Mouse (Mus musculus) stomach, postnatal 0 days (tissue): Measurements from ENCODE around the gene Grcc10. TPM values are rescaled to one million over a fixed set of nuclear protein-coding genes. Genes with fewer than 3 reads are reported as not detected.
A peak's percentile ranks its signal among the peaks of the same experiment; 100 is the strongest.

Experiments
- ATAC-seq: fragments of 200-750 bp; cut with Nextera tagmentation; 2 replicates; pipeline ENCODE4 v1.8.0; 2017; ENCODE audit not compliant: low FRiP score, low TSS enrichment
- DNase-seq: peaks from one replicate; pipeline ENCODE4 v3.0.0-alpha.2; 2016; ENCODE audit warnings: low spot score
- H3K27ac ChIP-seq: fragments of 300-500 bp; sonication (generic); replicated peaks from 2 replicates; pipeline ENCODE4 v1.5.1; 2014; ENCODE audit warnings: mild to moderate bottlenecking, control low read depth
- H3K27me3 ChIP-seq: fragments of 300-500 bp; sonication (generic); 2 replicates; pipeline ENCODE4 v1.6.1; 2014; ENCODE audit warnings: low read length; ENCODE audit not compliant: control insufficient read depth, insufficient read depth
- H3K36me3 ChIP-seq: fragments of 300-500 bp; sonication (generic); 2 replicates; pipeline ENCODE4 v1.6.1; 2014; ENCODE audit warnings: low read length, mixed read lengths; ENCODE audit not compliant: control insufficient read depth, insufficient read depth
- H3K4me1 ChIP-seq: fragments of 300-500 bp; sonication (generic); replicated peaks from 2 replicates; pipeline ENCODE4 v1.6.1; 2014; ENCODE audit warnings: antibody characterized with exemption; ENCODE audit not compliant: control insufficient read depth, insufficient read depth
- H3K4me2 ChIP-seq: fragments of 300-500 bp; sonication (generic); replicated peaks from 2 replicates; pipeline ENCODE4 v1.6.1; 2014; ENCODE audit warnings: low read depth, mild to moderate bottlenecking, control low read depth, moderate library complexity
- H3K4me3 ChIP-seq: fragments of 300-500 bp; sonication (generic); 2 replicates; pipeline ENCODE4 v1.5.1; 2014; ENCODE audit warnings: low read depth, low read length, control low read depth
- H3K9ac ChIP-seq: fragments of 300-500 bp; sonication (generic); 2 replicates; pipeline ENCODE4 v1.6.1; 2014; ENCODE audit warnings: mild to moderate bottlenecking, low read length, control low read depth, mixed read lengths
- H3K9me3 ChIP-seq: fragments of 300-500 bp; sonication (generic); 2 replicates; pipeline ENCODE4 v1.6.1; 2016; ENCODE audit warnings: low read length; ENCODE audit not compliant: control insufficient read depth
- CTCF ChIP-seq: IDR thresholded peaks from 2 replicates; pipeline ENCODE4 v1.5.1; 2016; ENCODE audit warnings: antibody characterized with exemption, low read depth, mild to moderate bottlenecking, moderate library complexity
- EP300 ChIP-seq: optimal IDR thresholded peaks from 2 replicates; pipeline ENCODE3; 2016; ENCODE audit warnings: antibody characterized with exemption
- WGBS: fragments of 180-500 bp; shearing (Covaris S2); extraction: QIAGEN DNeasy Blood & Tissue Kit; methylation state at CpG from one replicate; pipeline ENCODE4 v1.1.7; 2014; 5-methylcytosine and 5-hydroxymethylcytosine counted together
- microRNA counts: library from miRNA; unstranded; fragments of <30 nt; microRNA quantifications from one replicate; lab custom pipeline; 2015
- microRNA-seq: library from miRNA; unstranded; fragments of <30 nt; microRNA quantifications from one replicate; pipeline ENCODE4, GENCODE M21; 2016
- polyA plus RNA-seq: library from polyadenylated mRNA; unstranded; fragments of >200 nt; fragmentation: Nextera tagmentation; extraction: Ambion mirVana; gene quantifications from 2 replicates; pipeline ENCODE4 v1.2.1, GENCODE M21; 2015

Grcc10 gene
- polyA plus RNA-seq, 1 experiment from 2014 or later = 292 TPM

GRCm38 (mm10) chr6:124690517-124690916 is 50.7 kb downstream of the Grcc10 start:
- Histone ChIP-seq H3K9me3 (no peaks in the 10 kb centered on the region), H3K27ac (no peak overlapping the region), H3K4me1 (0 out of 2 replicates have a peak, but pooled peaks cover 2% of the 10 kb centered on the region), H3K4me2 (no peak overlapping the region), H3K27me3 (no peaks in the 10 kb centered on the region), H3K36me3 (no peaks in the 10 kb centered on the region), H3K4me3 (no peak overlapping the region), H3K9ac (no peak overlapping the region)
- ATAC-seq (no peak), DNase-seq (no peak)
- TF ChIP-seq CTCF = no peak
- TF ChIP-seq EP300 = no peak
- 85% methylated on average over 3 of the region's 3 CpGs for WGBS

MicroRNAs within 50 kb of the gene (microRNA counts, 519-probe panel; counts per million panel counts)
- 6,410 counts per million, percentile 81 among the panel's probes with 10 or more counts for microRNA mmu-miR-141 (lab: Ali Mortazavi, UCI)
- microRNA mmu-miR-200c (lab: Ali Mortazavi, UCI) = 7,052 counts per million, percentile 90 among the panel's probes with 10 or more counts

Small RNA genes lying within 50 kb of the gene (microRNA-seq; reads per million reads assigned to microRNA genes)
- gene Mir141 (3,931 reads per million, percentile 86 among the genes with 10 or more reads in this experiment), gene Mir200c (19,464 reads per million, percentile 96 among the genes with 10 or more reads in this experiment)

Other genes starting within 250 kb of the Grcc10 start
- 1.4 and 1.6 TPM in 2 replicates for gene C1rl, start 248.3 kb downstream of the Grcc10 start, polyA plus RNA-seq
- gene C1ra, start 229.0 kb downstream of the Grcc10 start, polyA plus RNA-seq = 15.0 and 15.1 TPM in 2 replicates
- 16.9 and 18.0 TPM in 2 replicates for gene C1s1, start 199.0 kb downstream of the Grcc10 start, polyA plus RNA-seq
- gene C1rb, start 171.1 kb downstream of the Grcc10 start, polyA plus RNA-seq = not detected in 2 replicates
- 0.05 TPM in 1 of 2 replicates, not detected in the other for gene C1s2, start 105.3 kb downstream of the Grcc10 start, polyA plus RNA-seq
- 78.8 and 79.6 TPM in 2 replicates for gene Lpcat3, start 78.3 kb downstream of the Grcc10 start, polyA plus RNA-seq
- gene Emg1, start 29.2 kb downstream of the Grcc10 start, polyA plus RNA-seq = 93.9 and 94.8 TPM in 2 replicates
- 230 and 237 TPM in 2 replicates for gene Phb2, start 29.0 kb downstream of the Grcc10 start, polyA plus RNA-seq
- gene Ptpn6, start 2.7 kb downstream of the Grcc10 start, polyA plus RNA-seq = 13.1 and 15.8 TPM in 2 replicates
- gene Gm45234, start 14.6 kb upstream of the Grcc10 start, polyA plus RNA-seq = not detected in 2 replicates
- gene Atn1, start 15.2 kb upstream of the Grcc10 start, polyA plus RNA-seq = 6.6 and 6.9 TPM in 2 replicates
- gene Eno2, start 28.3 kb upstream of the Grcc10 start, polyA plus RNA-seq = 4.3 and 5.1 TPM in 2 replicates
- 0.19 and 0.28 TPM in 2 replicates for gene Lrrc23, start 38.4 kb upstream of the Grcc10 start, polyA plus RNA-seq
- 18.8 and 18.9 TPM in 2 replicates for gene Spsb2, start 67.3 kb upstream of the Grcc10 start, polyA plus RNA-seq
- 463 and 465 TPM in 2 replicates for gene Tpi1, start 72.9 kb upstream of the Grcc10 start, polyA plus RNA-seq
- gene Usp5, start 88.1 kb upstream of the Grcc10 start, polyA plus RNA-seq = 60.3 and 61.8 TPM in 2 replicates
- 43.3 and 52.8 TPM in 2 replicates for gene Cdca3, start 88.2 kb upstream of the Grcc10 start, polyA plus RNA-seq
- 0.53 and 0.98 TPM in 2 replicates for gene Gnb3, start 98.9 kb upstream of the Grcc10 start, polyA plus RNA-seq
- 9.7 and 10.7 TPM in 2 replicates for gene P3h3, start 116.4 kb upstream of the Grcc10 start, polyA plus RNA-seq
- 0.45 and 0.87 TPM in 2 replicates for gene Gpr162, start 122.6 kb upstream of the Grcc10 start, polyA plus RNA-seq
- 0.45 and 0.65 TPM in 2 replicates for gene Cd4, start 146.8 kb upstream of the Grcc10 start, polyA plus RNA-seq
- gene Lag3, start 170.3 kb upstream of the Grcc10 start, polyA plus RNA-seq = 0.93 and 1.4 TPM in 2 replicates
- 260 and 276 TPM in 2 replicates for gene Ptms, start 178.7 kb upstream of the Grcc10 start, polyA plus RNA-seq
- gene Mlf2, start 190.0 kb upstream of the Grcc10 start, polyA plus RNA-seq = 312 and 330 TPM in 2 replicates
- gene Cops7a, start 224.2 kb upstream of the Grcc10 start, polyA plus RNA-seq = 114 and 121 TPM in 2 replicates